Mouse (Mus musculus) bone marrow macrophage, adult 2 months (primary cell): Measurements from ENCODE around the gene Stk16.

Source experiments
- CTCF ChIP-seq: IDR thresholded peaks from 2 replicates; pipeline ENCODE4 v1.5.1; 2012; ENCODE audit warnings: low read depth, mild to moderate bottlenecking, low read length, moderate library complexity
- POLR2A ChIP-seq: IDR thresholded peaks from 2 replicates; pipeline ENCODE4 v1.6.1; 2012; ENCODE audit warnings: mild to moderate bottlenecking, low read depth, low read length, borderline replicate concordance

DNA sequence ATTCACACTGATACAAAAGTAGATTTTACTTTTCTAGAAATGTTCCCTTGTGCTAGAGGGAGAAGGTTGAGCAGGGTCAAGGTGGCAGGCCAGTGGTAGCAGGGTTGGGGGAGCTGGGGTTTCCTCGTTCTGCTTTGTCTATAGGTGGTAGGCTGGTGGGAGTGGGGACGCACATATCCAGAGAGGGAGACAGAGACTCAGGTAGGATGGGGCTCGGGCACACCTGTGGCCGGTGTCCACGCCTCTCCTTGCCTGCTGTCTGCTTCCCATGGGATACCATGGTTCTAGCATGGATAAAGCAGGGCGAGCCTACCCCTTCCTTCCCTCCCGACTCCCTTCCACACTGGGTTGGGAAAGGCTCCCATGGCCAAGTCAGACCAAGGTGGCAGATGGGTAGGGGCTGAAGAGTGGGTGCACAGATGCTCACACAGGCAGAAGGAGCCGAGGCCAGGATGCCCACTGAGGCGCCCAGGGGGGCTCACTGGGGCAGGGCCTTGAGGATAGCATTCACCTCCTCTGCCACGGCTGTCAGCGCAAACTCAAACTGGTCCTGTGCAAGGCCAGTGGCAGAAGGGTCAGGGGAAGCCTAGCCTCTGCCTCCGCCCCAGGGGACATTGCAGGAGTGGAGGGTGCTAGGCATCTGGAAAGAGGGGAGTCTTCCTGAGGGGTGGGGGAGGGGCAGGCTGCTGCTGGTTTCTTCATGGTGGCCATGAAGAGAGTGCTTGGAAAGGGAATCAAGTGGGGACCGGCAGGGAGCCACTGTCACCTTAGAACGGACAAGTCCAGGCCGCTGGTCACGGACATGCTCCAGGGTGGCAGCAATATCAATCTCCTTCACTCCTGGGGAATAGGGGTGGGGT lies 36.7 kb downstream of the Stk16 start:
- TF ChIP-seq CTCF (no peak), POLR2A (no peak)
